Mouse (Mus musculus): ENCODE data around the gene Gm9789. TPM values are rescaled to one million over a fixed set of nuclear protein-coding genes. Genes with fewer than 3 reads are reported as not detected.
"Not testable (repeated sequence)": the region's sequence is repeated elsewhere in the genome, so short reads cannot be mapped to it uniquely, and the experiment has no call there.

The Gm9789 gene
- total RNA-seq (2021) = not detected
- long read RNA-seq, experiment 1 = 0 reads
- long read RNA-seq, experiment 2 = 0 reads

GRCm38 (mm10) chr16:89157652-89158051 is at the start of gene Gm9789:
Gm9789 (plus strand) TSS chr16:89157952.
- no peak for DNase-seq (ENCODE audit: low spot score in 2 of 2)

DNA sequence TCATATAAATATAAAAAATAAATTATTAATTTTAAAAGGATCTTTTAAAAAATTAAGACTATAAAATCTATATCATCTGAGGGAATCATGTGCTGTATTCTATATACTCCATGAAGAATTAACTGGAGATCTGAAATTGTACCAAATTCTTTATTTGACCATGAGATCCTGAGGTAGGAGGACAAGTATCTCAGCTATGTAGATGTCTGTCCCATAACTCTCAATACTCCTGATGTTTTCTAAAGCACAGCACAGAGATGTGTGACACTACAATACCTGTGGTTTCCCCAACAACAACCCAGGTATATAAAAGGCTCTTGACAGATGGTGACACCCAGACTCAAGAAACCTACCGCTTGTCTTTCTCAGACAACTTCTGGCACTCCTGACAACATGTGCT is 17.2 kb upstream of the Gm9789 start, which contains the start of gene Gm6358:
Gm6358 (plus strand) TSS at position 301 of the 400 bp plus-strand sequence.
- no peak for DNase-seq (ENCODE audit: low spot score in 2 of 2)

GRCm38 (mm10) chr16:89150786-89151185 is 7.0 kb upstream of the Gm9789 start, which contains the start of gene Gm10061:
Gm10061 (plus strand) TSS chr16:89151086.
- no peak for DNase-seq (ENCODE audit: low spot score in 2 of 2)

- not testable (repeated sequence) for DNase-seq (ENCODE audit: low spot score in 2 of 2)
These were observed 11.4 kb downstream of the Gm9789 start, which contains the start of gene Gm7735 for GRCm38 (mm10) chr16:89169190-89169589. Gm7735 (plus strand) TSS chr16:89169490.

DNA sequence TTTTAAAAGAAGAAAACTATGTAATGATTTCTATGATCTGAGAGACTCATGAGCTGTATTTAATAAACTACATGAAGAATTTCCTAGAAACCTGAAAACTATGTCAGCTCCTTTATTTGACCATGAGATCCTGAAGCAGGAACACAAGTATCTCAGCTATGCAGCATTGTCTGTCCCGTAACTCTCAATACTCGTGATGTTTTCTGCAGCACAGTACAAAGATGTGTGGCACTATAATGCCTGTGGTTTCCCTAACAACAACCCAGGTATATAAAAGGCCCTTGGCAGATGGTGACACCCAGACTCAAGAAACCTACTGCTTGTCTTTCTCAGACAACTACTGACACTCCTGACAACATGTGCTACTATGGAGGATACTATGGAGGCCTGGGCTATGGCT is 16.7 kb downstream of the Gm9789 start, which contains the start of gene 1110057P08Rik:
1110057P08Rik (plus strand) TSS at position 301 of the 400 bp plus-strand sequence.
- DNase-seq (ENCODE audit: low spot score in 2 of 2) = no peak

DNA sequence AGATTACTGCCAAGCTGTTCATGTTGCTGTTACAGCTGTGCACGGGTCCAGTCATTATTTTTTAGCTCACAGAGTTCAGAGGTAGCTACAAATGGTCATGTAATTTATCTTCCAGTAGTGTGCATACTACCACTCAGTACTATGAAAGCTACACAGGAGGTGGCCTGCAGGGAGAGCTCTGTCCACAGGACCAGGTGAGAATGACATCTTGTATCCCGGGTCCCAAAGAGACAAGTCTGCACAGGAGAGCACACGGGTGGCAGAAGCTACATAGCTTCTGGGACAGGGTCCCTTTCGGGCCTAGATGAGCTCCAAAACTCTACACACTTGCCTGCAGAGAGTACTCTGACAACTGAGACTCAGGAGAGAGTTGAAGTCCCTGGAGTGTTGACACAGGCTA is 30.9 kb downstream of the Gm9789 start:
- DNase-seq (ENCODE audit: low spot score in 2 of 2) = no peak

- DNase-seq (ENCODE audit: low spot score in 2 of 2) = no peak
These were observed 47.8 kb downstream of the Gm9789 start, which contains the start of gene Krtap20-2 for GRCm38 (mm10) chr16:89205561-89205960. Krtap20-2 (plus strand) TSS chr16:89205861.

Other genes with a start within 250 kb of the Gm9789 start
- gene Krtap19-9b, start 225.7 kb upstream of the Gm9789 start, total RNA-seq (2021) = not detected
- gene Krtap16-3, start 195.1 kb upstream of the Gm9789 start, total RNA-seq (2021) = not detected
- not detected for gene Krtap22-2, start 147.2 kb upstream of the Gm9789 start, total RNA-seq (2021)
- gene Gm10229, start 142.7 kb upstream of the Gm9789 start, total RNA-seq (2021) = not detected
- gene Krtap6-1, start 126.3 kb upstream of the Gm9789 start, total RNA-seq (2021) = not detected
- not detected for gene Gm10228, start 116.5 kb upstream of the Gm9789 start, total RNA-seq (2021)
- not detected for gene Krtap6-5, start 110.1 kb upstream of the Gm9789 start, total RNA-seq (2021)
- gene 1110025L11Rik, start 94.0 kb upstream of the Gm9789 start, total RNA-seq (2021) = not detected
- gene Krtap6-3, start 73.9 kb upstream of the Gm9789 start, total RNA-seq (2021) = not detected
- not detected for gene Gm6358, start 17.1 kb upstream of the Gm9789 start, total RNA-seq (2021)
- gene Gm10061, start 6.9 kb upstream of the Gm9789 start, total RNA-seq (2021) = not detected
- not detected for gene Gm7735, start 11.5 kb downstream of the Gm9789 start, total RNA-seq (2021)
- not detected for gene 1110057P08Rik, start 16.8 kb downstream of the Gm9789 start, total RNA-seq (2021)
- not detected for gene Krtap20-2, start 47.9 kb downstream of the Gm9789 start, total RNA-seq (2021)
- gene Krtap21-1, start 245.9 kb downstream of the Gm9789 start, total RNA-seq (2021) = not detected

Data from adrenal gland, postnatal 4 days (tissue).